Mouse (Mus musculus): ENCODE data around the gene Atxn7. TPM values are rescaled to one million over a fixed set of nuclear protein-coding genes. Genes with fewer than 3 reads are reported as not detected.

Gene Atxn7
- 39.1 TPM for polyA plus RNA-seq (2015; fragmentation: Illumina TruSeq; extraction: RNeasy Lipid Tissue Mini Kit (QIAGEN cat#74804); ENCODE audit: insufficient read depth, low replicate concordance)

DNA sequence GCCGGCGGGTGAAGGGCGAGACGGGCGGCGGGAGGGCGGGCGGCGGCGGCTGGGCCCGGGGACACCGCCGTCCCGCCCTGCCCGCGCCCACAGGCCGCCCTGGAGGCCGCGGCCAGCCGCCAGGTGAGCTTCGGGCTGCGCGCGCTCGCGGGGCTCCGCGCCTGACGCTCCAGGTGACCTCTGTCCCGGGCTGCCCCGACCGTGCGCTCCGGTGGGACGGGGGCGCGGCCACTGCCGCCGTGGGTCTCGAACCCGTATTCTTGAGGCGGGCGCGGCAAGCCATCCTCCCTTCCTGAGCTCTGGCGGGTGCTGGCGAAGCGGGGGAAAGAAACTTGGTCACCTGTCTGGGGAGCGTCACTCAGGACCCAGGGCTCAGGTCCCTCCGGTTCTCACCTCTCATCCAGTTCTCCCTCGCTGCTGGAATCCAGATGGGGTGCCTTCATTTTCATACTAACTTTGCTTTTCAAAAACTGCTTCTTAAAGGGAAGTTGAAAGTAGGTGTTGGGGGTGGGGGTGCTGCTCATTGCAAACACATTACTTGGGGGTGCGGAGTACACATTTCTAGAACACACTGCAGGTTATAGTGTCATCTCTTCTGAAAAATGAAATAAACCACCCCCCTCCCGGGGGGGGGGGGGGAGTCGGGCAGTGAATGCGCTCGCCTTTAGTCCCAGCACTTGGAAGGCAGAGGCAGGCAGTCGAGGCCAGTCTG is at the start of gene Atxn7, which contains the start of gene Thoc7:
Gene Atxn7 (plus strand): TSS at position 40 of the 712 bp plus-strand sequence.
Gene Thoc7 (minus strand): TSS at position 452 of the 712 bp plus-strand sequence.

GRCm38 (mm10) chr14:13914387-13915082 is 46.7 kb upstream of the Atxn7 start, which contains the start of gene Gm281:
TSS of gene Gm281 (minus strand) at chr14:13914478.

GRCm38 (mm10) chr14:14120230-14121096 is 159.2 kb downstream of the Atxn7 start, which contains the start of gene Psmd6:
TSS of gene Psmd6 (minus strand) at chr14:14120984.

Other genes starting within 250 kb of the Atxn7 start
- gene Gm281, start 47.0 kb upstream of the Atxn7 start, polyA plus RNA-seq (2015; fragmentation: Illumina TruSeq; extraction: RNeasy Lipid Tissue Mini Kit (QIAGEN cat#74804); ENCODE audit: insufficient read depth, low replicate concordance): not detected
- 134 TPM for gene Thoc7, start 412 bp downstream of the Atxn7 start, polyA plus RNA-seq (2015; fragmentation: Illumina TruSeq; extraction: RNeasy Lipid Tissue Mini Kit (QIAGEN cat#74804); ENCODE audit: insufficient read depth, low replicate concordance)
- gene Psmd6, start 159.5 kb downstream of the Atxn7 start, polyA plus RNA-seq (2015; fragmentation: Illumina TruSeq; extraction: RNeasy Lipid Tissue Mini Kit (QIAGEN cat#74804); ENCODE audit: insufficient read depth, low replicate concordance): 128 TPM
- gene Olfr720, start 225.4 kb downstream of the Atxn7 start, polyA plus RNA-seq (2015; fragmentation: Illumina TruSeq; extraction: RNeasy Lipid Tissue Mini Kit (QIAGEN cat#74804); ENCODE audit: insufficient read depth, low replicate concordance): not detected